Mouse (Mus musculus) mature B cell (primary cell): Measurements from ENCODE around the gene Psme3.

ENCODE experiments used
- in situ Hi-C: fragments of 300-500 bp; cut with MboI; formaldehyde crosslinking; loops from 2 replicates; pipeline ENCODE4 v1.14.3; 2019

Psme3 gene

DNA sequence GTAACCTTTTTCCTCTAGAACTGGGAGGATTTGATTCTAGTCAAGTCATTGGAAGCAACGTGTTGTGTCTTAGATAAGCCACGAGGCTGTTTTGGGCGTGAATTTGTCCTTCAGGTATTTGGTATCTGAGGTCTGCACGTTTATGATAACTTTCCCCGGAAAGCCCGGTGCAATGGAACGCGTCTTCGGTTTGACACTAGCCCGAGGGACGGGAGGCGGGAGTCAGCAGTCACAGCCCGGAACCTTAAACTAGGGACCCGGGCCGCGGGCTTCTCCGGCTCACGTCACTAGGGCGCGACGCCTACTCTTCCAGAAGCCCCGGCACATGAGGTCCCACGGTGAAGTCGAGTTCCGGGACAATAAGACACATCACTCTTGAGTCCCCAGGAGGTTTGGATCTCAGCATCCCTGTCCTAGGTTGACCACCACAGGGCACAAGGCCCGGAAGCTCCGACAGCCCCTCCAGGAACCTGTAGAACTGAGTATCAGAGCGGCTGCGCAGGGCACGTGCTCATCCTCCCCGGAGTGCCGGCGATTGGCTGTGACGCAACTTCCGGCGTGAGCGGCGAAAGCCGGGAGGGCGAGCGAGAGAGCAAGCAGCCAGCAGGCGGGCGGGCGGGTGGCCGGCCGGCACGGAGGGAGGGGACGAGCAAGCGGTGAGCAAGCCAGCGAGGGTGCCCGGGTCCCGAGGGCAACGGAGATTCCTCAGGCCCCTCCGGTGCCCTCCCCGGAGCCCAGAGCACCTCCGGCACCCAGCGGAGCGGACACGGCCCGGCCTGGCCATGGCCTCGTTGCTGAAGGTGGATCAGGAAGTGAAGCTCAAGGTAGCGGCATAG, at the start of gene Psme3:
Psme3 (plus strand) TSS at position 549 of the 836 bp plus-strand sequence.
- in situ Hi-C loops: no loop called here

DNA sequence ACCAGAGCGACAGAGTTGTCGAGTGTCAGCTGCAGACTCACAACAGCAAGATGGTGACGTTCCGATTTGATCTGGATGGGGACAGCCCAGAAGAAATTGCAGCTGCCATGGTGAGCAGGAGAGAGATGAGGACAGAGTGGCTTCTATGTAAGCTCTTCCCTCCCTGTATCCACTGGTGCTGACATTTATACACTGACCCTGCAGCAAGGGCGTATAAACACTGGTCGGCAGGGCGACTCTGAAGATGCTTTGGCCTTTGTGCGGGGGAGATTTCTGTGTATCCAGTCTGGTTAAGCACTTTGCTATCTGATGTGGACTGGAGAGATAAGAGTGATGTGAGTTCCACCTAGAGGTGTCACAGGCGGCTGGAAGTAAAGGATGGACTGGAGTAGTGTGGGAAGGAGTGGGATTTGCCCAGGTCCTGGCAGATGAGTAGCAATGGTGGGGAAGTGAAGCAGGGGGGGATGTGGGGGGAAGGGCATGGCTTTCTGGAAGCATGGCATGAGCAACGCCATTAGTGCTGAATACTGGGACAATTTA, 46.4 kb upstream of the Psme3 start:
- in situ Hi-C loops: no loop called here

DNA sequence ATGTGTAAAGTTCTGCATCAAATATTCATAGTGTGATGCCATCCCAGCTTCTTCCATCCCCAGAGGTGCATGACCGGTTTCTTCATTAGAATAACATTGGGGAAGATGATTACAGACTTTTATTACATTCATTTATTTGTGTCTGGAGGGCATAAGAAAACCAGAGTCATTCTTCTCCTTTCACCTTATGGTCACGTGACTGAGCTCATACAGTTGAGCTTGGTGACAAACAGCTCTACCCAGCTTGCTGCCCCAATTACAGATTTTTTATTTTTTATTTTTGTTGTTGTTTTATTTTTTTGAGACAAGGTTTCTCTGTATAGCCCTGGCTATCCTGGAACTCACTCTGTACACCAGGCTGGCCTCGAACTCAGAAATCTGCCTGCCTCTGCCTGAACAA, 43.6 kb upstream of the Psme3 start:
- in situ Hi-C loops: no loop called here

DNA sequence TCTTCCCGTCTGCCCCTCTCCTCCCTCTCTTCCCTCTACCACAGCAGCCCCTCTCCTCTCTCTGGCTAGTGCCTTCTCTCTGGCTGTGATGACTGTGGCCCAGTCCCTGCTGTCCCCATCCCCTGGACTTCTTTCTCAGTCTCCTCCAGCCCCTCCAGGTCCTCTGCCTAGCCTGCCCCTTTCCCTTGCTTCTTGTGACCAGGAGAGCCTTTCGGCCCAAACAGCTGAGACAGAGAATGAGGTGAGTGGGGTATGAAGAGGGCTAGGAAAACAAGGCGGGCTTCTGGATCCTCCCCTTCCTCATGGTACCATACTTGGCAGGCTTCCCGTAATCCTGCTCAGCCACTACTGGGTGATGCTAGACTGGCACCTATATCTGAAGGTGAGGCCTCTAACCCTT, 40.7 kb upstream of the Psme3 start:
- in situ Hi-C loops: no loop called here

DNA sequence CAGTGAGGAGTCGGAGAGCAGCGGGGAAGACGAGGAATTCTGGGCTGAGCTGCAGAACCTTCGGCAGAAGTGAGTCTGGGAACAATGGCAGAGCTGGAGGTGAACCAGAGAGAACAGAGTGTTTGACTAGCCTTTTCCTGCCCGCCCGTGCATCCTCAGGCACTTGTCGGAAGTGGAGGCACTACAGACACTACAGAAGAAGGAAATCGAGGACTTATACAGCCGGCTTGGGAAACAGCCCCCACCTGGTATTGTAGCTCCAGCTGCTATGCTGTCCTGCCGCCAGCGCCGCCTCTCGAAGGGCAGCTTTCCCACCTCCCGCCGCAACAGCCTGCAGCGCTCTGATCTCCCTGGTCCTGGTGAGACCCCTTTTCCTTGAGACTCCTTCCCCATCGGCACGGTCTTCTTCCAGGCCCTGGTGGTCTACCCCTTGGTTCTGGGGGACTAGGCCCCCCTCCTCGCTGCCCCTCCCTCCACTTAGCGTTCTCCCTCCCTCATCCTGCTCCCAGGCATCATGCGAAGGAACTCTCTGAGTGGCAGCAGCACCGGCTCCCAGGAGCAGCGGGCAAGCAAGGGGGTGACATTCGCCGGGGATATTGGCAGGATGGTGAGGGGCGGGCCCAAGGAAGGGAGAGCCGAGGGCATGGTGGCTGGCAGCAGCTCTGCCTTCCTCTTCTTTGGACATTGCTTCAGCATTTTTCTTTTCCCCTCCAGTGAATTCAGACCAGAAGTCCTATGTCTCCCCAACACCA, 39.5 kb upstream of the Psme3 start:
- in situ Hi-C loops: no loop called here

DNA sequence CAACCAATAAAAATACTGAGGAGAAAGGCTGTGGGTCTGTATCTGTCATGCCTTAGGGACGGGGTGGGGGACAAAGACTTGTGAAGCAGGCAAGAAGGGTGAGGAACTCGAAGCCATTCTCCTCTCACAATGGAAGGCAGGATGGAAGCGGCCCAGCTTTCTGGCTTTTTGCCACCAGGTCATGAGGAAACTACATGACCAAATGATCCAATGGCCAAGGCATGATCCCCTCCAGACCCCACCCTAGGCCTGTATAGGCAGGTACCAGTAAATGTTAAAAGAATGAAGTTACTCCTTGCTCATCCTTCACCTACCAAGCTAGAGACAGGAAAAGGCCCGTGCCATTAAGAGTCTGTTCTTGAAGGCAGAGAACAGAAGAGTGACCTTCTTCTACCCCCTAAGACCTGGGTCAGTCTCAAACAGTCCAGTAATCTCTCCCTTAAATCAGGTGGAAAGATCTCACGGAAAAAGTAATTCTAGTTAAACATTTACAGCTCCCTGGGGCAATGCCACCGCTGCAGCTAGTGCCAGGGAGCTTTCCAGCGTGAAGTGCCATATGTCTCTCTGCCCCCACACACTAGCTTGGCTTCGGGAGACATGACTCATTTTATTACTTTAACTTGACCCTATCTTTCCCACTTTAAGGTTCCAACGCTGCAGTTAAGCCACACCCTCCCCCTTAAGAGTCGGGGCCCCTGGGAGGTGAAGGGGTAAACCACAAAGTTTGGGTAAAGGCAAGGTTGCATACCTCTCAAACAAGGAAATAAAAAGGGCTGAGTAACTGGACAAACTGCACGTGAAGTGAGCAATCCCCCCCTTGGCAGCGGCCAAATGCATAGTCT, 38.4 kb upstream of the Psme3 start:
- in situ Hi-C loops: no loop called here

DNA sequence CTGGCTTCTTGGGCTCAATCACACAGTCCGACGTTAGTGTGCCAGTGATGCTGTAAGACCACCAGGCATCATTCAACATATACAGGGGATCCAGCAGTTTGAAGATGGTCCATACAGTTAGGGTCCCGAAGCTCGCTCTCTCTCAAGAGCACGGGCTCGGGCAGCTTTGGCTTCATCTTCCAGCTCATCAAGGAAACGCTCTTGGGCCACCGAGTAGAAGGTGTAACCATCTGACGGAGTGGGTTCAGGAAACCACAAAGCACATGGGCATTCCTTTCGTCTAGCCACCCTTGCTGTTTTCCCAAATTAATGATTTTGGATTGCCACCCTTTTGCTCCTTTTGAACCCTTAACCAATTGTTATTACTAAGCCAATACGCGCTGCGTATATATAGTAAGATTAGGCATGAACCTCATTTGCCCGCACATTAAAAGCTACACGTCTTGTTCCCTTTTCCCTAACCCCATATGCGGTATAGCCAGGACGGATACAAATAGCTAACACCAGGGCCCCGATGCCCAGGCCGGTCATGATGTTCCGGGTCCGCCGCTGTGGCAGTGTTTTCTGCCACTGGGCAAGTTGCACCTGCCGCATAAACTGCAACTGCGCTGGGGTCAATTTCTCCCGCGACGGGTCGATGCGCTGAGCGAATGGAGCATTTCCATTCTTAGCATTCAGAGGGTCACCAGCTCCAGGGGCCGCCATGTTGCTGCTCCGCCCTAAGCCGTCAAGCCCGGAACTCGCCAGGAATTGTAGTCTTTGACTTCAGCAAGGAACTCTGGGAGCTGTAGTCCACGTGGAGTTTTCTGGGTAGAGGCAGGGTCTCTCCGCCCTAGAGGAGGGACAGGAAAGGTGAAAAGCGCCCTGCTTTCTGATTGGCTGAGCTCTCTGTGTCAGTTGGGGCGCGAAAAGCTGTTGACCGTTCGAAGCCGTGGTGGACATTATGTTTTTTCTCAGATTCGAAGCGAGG, 37.5 kb upstream of the Psme3 start, which contains the start of the genes Cntd1 and Coa3:
Cntd1 (plus strand) TSS at position 790 of the 970 bp plus-strand sequence.
Coa3 (minus strand) TSS at position 892 of the 970 bp plus-strand sequence.
- in situ Hi-C loops: no loop called here

DNA sequence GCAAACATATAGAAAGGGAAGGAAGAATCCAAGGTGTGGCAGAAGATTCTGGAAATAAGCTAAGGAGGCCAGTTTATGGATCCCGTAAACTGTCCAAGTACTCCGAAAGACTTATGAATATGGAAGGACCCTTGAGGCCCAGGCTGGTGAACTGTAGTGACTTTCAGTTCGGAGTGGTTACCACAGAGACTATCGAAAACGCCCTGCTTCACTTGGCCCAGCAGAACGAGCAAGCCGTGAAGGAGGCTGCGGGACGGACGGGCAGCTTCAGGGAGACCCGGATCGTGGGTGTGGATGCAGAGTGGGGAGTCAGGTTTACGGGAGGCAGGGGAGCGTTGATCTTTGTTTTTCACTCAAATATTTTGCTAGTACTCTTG, 36.8 kb upstream of the Psme3 start:
- in situ Hi-C loops: no loop called here

DNA sequence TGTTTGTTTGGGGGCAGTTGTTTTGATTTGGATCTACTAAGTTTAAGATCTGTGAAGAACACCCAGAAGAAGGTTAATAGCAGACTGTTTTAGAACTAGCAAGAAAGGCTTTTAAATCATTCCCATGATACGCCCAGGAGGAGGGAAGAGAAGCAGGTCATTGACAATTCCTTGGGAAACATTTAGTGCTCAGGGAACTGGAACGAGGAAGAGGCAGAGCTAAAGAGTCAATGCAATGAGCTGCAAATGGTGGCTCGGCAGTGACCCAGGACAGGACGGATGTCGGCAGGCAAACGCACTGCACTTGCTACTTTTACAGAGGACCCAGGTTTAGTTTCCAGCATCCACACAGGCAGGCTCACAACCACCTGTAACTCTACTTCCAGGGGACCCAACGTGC, 35.2 kb upstream of the Psme3 start:
- in situ Hi-C loops: no loop called here

DNA sequence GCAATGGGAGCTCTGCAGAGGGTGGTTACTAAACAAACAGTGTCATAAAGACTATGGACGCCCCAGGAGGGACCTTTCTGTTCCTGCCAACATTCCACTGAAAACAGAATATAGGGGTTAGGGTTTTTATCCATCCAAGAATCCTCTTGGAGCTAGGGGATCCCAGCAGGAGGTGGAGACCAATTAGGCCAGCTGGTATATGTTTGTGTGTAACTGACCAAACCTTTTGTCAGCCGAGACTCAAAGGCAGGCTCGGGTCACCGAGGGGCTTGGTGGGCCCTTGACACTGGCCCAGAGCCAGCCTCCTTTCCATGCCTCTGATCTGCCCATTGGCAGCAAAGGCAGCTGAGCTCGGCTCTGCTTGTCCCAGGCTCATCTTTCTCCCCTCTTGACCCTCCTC, 33.1 kb upstream of the Psme3 start:
- in situ Hi-C loops: no loop called here

DNA sequence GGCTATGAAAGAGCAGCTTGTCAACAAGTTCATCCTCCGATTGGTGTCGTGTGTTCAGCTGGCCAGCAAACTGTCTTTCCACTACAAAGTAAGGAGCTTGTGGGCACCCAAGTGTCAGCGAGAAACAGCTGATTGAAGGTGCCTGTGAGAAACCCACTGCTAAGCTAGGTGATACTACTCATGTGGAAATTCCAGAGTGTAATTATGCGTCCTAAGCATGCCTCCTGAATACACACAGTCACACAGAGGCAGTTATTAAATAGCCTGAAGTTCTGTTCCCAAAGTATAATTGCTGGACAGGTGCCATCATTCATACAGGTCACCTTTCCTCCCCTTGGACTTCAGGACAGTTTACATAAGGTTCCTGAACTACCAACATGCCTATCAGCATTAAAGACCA, 32.2 kb upstream of the Psme3 start:
- in situ Hi-C loops: no loop called here

DNA sequence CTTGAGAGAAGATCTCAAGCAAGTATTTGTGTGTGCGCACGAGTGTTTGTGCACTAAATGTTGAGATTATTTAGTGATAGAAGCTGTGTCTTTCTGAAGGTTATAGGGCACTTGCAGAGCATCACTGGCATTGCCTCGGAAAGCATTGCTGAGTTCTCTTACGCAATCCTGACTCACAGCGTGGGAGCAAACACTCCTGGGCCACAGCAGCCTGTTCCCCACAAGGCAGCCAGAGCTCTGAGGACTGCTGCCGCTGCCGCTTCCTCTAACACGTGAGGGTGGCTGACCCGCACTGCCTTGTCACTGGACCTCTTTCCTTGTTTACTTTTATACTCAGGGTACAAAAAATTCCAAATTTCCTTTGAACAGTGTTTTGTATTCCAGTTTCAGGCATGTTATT, 28.7 kb upstream of the Psme3 start:
- in situ Hi-C loops: no loop called here

DNA sequence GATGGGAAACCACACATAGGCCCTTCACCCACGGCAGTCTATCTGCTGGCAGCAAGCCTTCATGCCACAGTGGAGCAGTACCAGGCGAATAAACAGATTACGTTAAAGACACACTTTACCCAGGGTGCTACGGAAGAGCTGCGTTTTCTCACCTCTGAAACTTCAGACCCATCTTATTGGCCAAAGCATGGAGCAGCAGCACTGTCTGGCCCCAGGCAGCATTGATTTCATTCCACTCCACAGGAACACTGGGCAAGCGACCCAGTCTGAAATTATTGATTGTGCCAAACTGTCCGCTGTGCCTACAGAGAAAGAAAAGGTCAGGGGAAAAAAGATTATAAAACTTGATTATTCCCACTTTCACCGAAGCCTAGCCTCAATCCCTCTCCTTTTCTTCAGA, 24.8 kb upstream of the Psme3 start:
- in situ Hi-C loops: no loop called here

DNA sequence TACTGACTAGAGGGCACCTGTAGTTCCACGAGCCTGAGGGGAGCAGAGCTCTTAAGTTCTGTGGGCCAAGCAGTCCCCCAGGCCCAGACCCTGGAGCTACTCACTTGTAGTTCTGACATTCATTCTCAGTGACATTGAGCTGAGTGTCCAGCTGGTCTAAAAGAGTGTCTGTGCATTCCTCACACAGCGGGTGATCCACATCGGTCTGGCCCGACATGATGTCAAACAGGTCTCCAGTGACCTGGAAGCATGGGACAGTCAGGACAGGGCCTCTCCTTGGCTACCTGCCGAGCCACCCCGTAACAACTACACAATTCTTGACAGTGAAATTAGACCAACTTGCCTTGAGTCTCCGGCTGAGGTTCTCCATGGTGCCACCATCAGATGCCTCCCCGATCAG, 20.8 kb upstream of the Psme3 start:
- in situ Hi-C loops: no loop called here

DNA sequence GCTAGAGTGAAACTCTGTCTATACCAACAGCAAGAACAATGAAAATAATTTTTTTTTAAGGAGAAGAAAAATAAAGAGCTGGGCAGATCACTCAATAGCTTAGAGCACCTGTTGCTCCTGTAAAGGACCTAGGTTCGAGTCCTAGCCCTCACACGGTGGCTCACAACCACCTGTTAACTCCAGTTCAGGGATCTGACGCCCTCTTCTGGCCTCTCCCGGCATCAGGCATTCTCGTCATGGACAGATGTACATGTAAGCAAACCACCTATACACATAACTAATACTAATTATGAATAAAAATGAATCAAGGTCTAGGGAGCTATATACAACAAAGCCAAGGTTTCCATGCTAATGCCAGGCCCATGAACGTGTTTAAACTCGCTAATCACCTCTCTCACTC, 15.1 kb upstream of the Psme3 start:
- in situ Hi-C loops: no loop called here

DNA sequence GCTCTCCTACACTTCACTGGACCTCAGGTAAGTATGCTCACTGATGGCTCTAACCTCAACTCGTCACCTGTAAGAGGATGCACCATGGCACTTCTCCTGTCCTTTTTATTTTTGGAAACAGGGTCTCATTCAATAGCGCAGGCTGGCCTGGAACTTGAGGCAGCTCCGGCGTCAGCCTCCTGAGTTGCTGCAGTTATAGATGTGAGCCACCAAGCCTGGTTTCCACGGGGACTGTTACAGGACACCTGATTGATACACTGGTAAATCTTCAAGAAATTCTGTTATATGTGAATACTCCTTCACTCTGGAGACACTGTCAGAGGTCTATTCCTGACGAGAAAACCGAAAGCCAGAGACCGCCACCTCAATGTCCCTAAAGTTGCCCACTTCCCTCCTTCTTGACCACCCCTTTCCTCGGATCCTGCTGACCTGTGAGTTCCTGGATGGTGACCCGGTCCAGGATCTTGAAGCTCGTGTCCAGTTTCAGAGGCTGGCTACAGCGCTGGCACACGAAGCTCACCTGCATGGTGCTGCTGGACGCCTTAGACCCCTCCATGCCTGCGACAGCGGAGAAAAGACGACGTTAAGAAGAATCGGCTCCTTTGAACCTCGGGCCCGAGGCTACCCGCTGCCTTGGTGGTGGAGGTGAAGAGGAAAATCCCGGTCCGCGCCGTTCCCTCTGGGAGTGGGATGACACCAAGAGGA, 14.6 kb upstream of the Psme3 start:
- in situ Hi-C loops: no loop called here

DNA sequence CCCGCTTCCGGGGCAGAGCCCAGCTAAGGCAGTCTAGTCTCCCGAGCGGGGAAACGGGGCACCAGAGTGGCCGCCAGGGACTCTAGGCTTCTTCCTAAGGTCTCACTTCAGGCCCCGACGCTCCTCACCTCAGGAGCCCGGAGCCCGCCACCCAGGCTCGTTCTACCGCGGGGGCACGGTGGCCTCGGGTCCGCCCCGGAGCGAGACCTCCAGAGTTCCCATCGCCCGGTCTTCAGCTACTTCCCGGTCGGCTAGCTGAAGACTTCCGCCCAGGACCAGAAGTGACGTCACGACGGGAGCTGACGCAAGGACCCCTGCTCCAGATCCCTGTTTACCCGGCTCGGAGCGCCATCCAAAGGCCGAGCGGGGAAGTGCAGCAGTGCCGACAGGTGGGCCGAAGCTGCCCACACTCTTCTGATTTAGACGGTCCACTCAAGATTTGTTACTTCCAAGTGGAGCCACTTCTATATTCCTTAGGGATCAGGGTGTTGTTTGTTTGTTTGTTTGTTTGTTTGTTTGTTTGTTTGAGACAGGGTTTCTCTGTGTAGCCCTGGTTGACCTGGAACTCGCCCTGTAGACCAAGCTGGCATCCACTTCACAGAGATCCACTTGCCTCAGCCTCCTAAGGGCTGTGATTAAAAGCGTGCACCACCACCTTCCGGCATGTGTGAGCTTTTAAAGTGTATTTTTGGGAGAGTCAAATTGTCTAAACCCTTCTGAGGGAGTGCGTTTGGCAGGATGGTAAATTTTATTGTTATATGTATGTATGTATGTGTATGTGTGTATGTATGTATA, 13.8 kb upstream of the Psme3 start, which contains the start of gene Becn1:
Becn1 (minus strand) TSS at position 283 of the 795 bp plus-strand sequence.
- in situ Hi-C loops: no loop called here

DNA sequence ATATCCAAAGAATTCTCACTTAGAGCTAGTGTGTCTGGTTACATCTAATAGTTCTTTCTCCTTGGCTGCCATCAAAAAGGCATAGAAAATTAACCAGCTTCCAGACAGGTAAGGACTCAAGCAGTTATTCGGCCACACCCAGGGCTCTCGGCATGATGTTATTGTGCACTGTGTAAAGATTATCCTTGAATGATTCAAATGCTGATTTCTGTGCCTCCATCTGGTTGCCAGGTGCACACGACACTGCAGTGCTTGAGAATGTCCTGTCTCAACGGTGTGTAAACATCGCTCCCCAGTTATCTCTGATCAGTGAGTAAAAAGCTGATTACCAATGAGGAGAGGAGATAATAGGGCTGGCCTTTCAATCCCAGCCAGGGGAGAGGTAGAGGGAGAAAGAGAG, 8.3 kb upstream of the Psme3 start:
- in situ Hi-C loops: no loop called here

DNA sequence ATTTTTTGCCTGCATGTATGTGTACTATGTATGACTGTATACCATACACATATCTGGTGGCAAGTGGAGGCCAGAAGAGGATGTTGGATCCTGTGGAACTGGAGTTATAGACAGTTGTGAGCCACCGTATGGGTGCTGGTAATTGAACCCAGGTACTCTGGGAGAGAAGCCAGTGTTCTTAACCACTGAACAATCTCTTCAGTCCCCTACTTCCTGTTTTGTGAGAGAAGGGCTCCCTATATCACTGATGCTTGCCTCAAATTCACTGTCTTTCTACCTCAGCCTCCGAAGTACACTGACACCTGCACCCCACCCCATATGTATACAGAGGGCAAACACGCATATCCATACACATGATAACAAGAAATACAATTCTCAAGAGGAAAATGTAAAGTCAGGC, 4.9 kb upstream of the Psme3 start:
- in situ Hi-C loops: no loop called here
